ENCODE assay signal across 8 mouse cellular contexts in the genomic region with DNA sequence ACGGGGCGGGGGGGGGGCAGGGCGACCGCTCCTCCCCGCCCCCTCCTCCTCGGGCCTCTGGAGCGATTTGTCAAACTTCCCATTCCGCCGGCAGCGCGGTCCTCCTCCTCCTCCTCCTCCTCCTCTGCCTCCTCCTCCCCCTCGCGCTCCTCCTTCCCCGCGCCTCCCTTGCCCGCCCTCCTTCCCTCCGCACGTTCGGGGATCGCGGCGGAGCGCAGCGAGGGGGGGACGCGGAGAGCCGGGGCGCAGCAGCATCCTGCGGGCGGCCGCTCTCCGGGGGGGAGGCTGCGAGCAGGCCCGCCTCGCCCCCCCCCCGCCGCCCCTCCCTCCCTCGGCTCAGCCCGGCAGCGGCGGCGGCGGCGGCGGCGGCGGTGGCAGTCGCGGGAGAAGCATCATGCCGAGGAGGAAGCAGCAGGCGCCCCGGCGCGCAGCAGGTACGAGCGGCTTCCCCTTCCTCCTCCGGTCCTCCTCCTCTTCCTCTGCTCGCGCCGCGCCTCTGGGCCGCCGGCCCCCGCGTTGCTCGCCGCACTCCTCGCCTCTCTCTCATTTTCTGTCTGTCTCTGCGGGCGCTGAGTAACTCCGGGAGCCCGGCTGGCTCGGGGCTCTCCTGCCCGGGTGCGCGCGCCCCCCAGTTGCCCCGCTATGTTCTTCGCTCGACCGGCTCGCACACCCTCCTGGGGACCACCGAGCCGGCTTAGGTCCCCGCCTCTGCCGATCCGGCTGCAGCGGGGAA. TPM values are rescaled to one million over a fixed set of nuclear protein-coding genes. Genes with fewer than 3 reads are reported as not detected.
A peak's percentile ranks its signal among the peaks of the same experiment; 100 is the strongest.
DNase-seq lines count a peak whose midpoint lies in the region; ATAC-seq and TF ChIP-seq lines count a peak whose summit lies in the region.

TSS of gene Tshz3 (plus strand) at position 263 of the 733 bp plus-strand sequence.

- peak within 1 kb of the TSS; percentile 75 for H3K9ac ChIP-seq in limb, embryonic 14.5 days (ENCODE audit: low read depth, low read length, severe bottlenecking)
- peak within 1 kb of the TSS; percentile 82 for H3K9ac ChIP-seq in midbrain, embryonic 13.5 days (replicated peaks)

- peak; percentile 71 for ATAC-seq in limb, embryonic 14.5 days (ENCODE audit: low FRiP score, low read depth)
- ATAC-seq in midbrain, embryonic 13.5 days, result peak; percentile 65

- 0 out of 2 replicates have a peak, but pooled peaks have one; percentile 13 for TF ChIP-seq POLR2A in limb, embryonic 14.5 days (IDR thresholded peaks at IDR 0.05; ENCODE audit: borderline replicate concordance, extremely low read depth, insufficient read depth, insufficient read length)
- no peak for TF ChIP-seq POLR2A in testis, adult 2 months (IDR thresholded peaks at IDR 0.05; ENCODE audit: control insufficient read depth, low read depth, low read length)

- peaks cover 89% of the 10 kb centered on the region for H3K27me3 ChIP-seq in embryonic facial prominence, embryonic 10.5 days (replicated peaks; ENCODE audit: low read depth, poor library complexity, severe bottlenecking)
- peaks cover 53% of the 10 kb centered on the region for H3K27me3 ChIP-seq in heart, embryonic 10.5 days (ENCODE audit: insufficient read depth, poor library complexity, severe bottlenecking)
- H3K27me3 ChIP-seq in limb, embryonic 14.5 days (ENCODE audit: control insufficient read depth, insufficient read depth, low read length), result peaks cover 29% of the 10 kb centered on the region
- H3K27me3 ChIP-seq in midbrain, embryonic 13.5 days, result peaks cover 37% of the 10 kb centered on the region
- H3K27me3 ChIP-seq in testis, adult 2 months (ENCODE audit: control insufficient read depth, insufficient read depth, low read length), result no peaks in the 10 kb centered on the region; the same call in 1 of the 2 replicates

- TF ChIP-seq CTCF in testis, adult 2 months (IDR thresholded peaks at IDR 0.05; ENCODE audit: control insufficient read depth, insufficient read depth, insufficient replicate concordance, low read depth, low read length), result no peak

- H3K4me2 ChIP-seq in limb, embryonic 14.5 days (replicated peaks; ENCODE audit: low read depth, low read length, severe bottlenecking), result peak within 1 kb of the TSS; percentile 99
- peak within 1 kb of the TSS; percentile 97 for H3K4me2 ChIP-seq in midbrain, embryonic 13.5 days (replicated peaks)

- H3K27ac ChIP-seq in embryonic facial prominence, embryonic 10.5 days (replicated peaks), result peak within 1 kb of the TSS; percentile 88
- peak within 1 kb of the TSS; percentile 88 for H3K27ac ChIP-seq in heart, embryonic 10.5 days
- peak within 1 kb of the TSS; percentile 79 for H3K27ac ChIP-seq in limb, embryonic 14.5 days (replicated peaks; ENCODE audit: low read depth, low read length)
- H3K27ac ChIP-seq in midbrain, embryonic 13.5 days, result peak within 1 kb of the TSS; percentile 83
- no peak within 1 kb of the TSS for H3K27ac ChIP-seq in testis, adult 2 months (ENCODE audit: control insufficient read depth, insufficient read depth, low read depth, low read length)

- under 1% methylated on average over 80 of the region's 88 CpGs for WGBS in embryonic facial prominence, embryonic 10.5 days
- under 1% methylated on average over 47 of the region's 88 CpGs for WGBS in heart, embryonic 10.5 days
- WGBS in limb, embryonic 14.5 days, result under 1% methylated on average over 22 of the region's 88 CpGs
- under 1% methylated on average over 40 of the region's 88 CpGs for WGBS in midbrain, embryonic 13.5 days

- peaks cover 41% of the 10 kb centered on the region for H3K4me1 ChIP-seq in embryonic facial prominence, embryonic 10.5 days
- H3K4me1 ChIP-seq in heart, embryonic 10.5 days, result peaks cover 27% of the 10 kb centered on the region
- 0 out of 2 replicates have a peak, but pooled peaks cover 8% of the 10 kb centered on the region for H3K4me1 ChIP-seq in limb, embryonic 14.5 days (ENCODE audit: control insufficient read depth, insufficient read depth, low read length)
- H3K4me1 ChIP-seq in midbrain, embryonic 13.5 days (replicated peaks), result peaks cover 32% of the 10 kb centered on the region
- peaks cover 13% of the 10 kb centered on the region for H3K4me1 ChIP-seq in testis, adult 2 months (ENCODE audit: control insufficient read depth, insufficient read depth, low read length)

- peak within 1 kb of the TSS; percentile 85 for H3K4me3 ChIP-seq in embryonic facial prominence, embryonic 10.5 days
- H3K4me3 ChIP-seq in heart, embryonic 10.5 days, result peak within 1 kb of the TSS; percentile 89
- peak within 1 kb of the TSS; percentile 82 for H3K4me3 ChIP-seq in limb, embryonic 14.5 days (replicated peaks; ENCODE audit: low read length)
- H3K4me3 ChIP-seq in midbrain, embryonic 13.5 days (replicated peaks), result peak within 1 kb of the TSS; percentile 82
- peak within 1 kb of the TSS; percentile 86 for H3K4me3 ChIP-seq in testis, adult 2 months (ENCODE audit: control insufficient read depth, low read depth, low read length)

- peak; percentile 45 for DNase-seq in embryo, embryonic 10.5 days (ENCODE audit: low spot score)
- DNase-seq in embryo, embryonic 11 days, result no peak
- DNase-seq in embryonic facial prominence, embryonic 10.5 days (ENCODE audit: low spot score), result peak; percentile 83
- DNase-seq in heart, embryonic 10.5 days (ENCODE audit: low spot score), result no peak
- DNase-seq in kidney, adult 8-10 months, result peak; percentile 43 to 46
- peak; percentile 84 for DNase-seq in limb, embryonic 14.5 days (ENCODE audit: low spot score)

- no peaks in the 10 kb centered on the region for H3K9me3 ChIP-seq in embryonic facial prominence, embryonic 10.5 days
- H3K9me3 ChIP-seq in heart, embryonic 10.5 days, result no peaks in the 10 kb centered on the region
- H3K9me3 ChIP-seq in limb, embryonic 14.5 days (ENCODE audit: control insufficient read depth, low read length), result no peaks in the 10 kb centered on the region
- H3K9me3 ChIP-seq in midbrain, embryonic 13.5 days, result no peaks in the 10 kb centered on the region

- H3K36me3 ChIP-seq in embryonic facial prominence, embryonic 10.5 days (replicated peaks), result no peaks in the 10 kb centered on the region
- H3K36me3 ChIP-seq in heart, embryonic 10.5 days, result no peaks in the 10 kb centered on the region
- H3K36me3 ChIP-seq in limb, embryonic 14.5 days (ENCODE audit: control insufficient read depth, insufficient read depth, low read length), result 0 out of 2 replicates have a peak, but pooled peaks cover 5% of the 10 kb centered on the region
- H3K36me3 ChIP-seq in midbrain, embryonic 13.5 days, result no peaks in the 10 kb centered on the region
- H3K36me3 ChIP-seq in testis, adult 2 months (ENCODE audit: control insufficient read depth, insufficient read depth, low read length), result no peaks in the 10 kb centered on the region

RNA-seq across cellular contexts. Expression of gene Tshz3, which starts in this region (rescaled TPM):
- 4.0 and 5.0 TPM in 2 replicates for polyA plus RNA-seq in embryonic facial prominence, embryonic 10.5 days (2016; fragmentation: Nextera tagmentation; extraction: Ambion mirVana)
- polyA plus RNA-seq in heart, embryonic 10.5 days (2016; fragmentation: Nextera tagmentation; extraction: Ambion mirVana), result 1.8 and 5.5 TPM in 2 replicates
- 13.9 and 14.3 TPM in 2 replicates for polyA plus RNA-seq in limb, embryonic 14.5 days (2012; rRNA removed)
- polyA plus RNA-seq in limb, embryonic 14.5 days (2014; fragmentation: Nextera tagmentation; extraction: Ambion mirVana), result 10.4 and 10.8 TPM in 2 replicates
- polyA plus RNA-seq in midbrain, embryonic 13.5 days (2015; fragmentation: Nextera tagmentation; extraction: Ambion mirVana), result 7.9 and 9.1 TPM in 2 replicates
- 0.31 and 0.43 TPM in 2 replicates for polyA plus RNA-seq in testis, adult 2 months (2012; rRNA removed)

Comparison
In these comparisons a context has a peak if more than half of its experiments do, and no peak if none do; other contexts are left out.
1. DNase-seq: peak in embryo, embryonic 10.5 days (single experiment), embryonic facial prominence, embryonic 10.5 days (single experiment), kidney, adult 8-10 months (2 of 2) and limb, embryonic 14.5 days (single experiment); none in embryo, embryonic 11 days (single experiment) and heart, embryonic 10.5 days (single experiment).
2. Peak in every context shown above with its lines, with median percentiles within 50 percentile points of each other: H3K4me3 ChIP-seq.